Mouse (Mus musculus) WW6 (cell line): Measurements from ENCODE around the gene Lias.

Experiments used
- DNase-seq: peaks from one replicate; pipeline ENCODE4 v3.0.0-alpha.2; 2013; ENCODE audit warnings: low read depth, low spot score

Lias gene

GRCm38 (mm10) chr5:65425251-65425650, 34.0 kb downstream of the Lias start:
- DNase-seq, result no peak

DNA sequence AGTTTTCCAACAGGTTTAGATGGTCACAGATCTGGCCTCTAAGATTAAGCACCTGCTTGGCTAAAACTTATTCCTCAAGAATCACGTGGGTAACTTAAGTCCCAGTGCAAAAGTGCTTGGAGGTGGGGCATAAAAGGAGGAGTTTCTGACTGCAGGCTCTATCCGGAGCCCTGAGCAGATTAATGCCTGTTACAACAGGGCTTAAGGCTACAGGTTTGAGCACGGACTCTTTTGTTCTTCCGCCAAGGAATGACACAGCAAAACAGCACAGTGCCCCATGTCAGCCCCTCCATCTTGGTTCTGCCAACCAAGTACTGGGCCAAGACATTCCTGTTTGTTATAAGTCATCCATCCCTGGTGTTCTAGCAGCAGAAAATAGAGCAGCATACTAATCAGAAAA, 37.0 kb downstream of the Lias start:
- peak; percentile 33 for DNase-seq

- no peak for DNase-seq
Observed at GRCm38 (mm10) chr5:65429441-65429840, 38.1 kb downstream of the Lias start.

DNA sequence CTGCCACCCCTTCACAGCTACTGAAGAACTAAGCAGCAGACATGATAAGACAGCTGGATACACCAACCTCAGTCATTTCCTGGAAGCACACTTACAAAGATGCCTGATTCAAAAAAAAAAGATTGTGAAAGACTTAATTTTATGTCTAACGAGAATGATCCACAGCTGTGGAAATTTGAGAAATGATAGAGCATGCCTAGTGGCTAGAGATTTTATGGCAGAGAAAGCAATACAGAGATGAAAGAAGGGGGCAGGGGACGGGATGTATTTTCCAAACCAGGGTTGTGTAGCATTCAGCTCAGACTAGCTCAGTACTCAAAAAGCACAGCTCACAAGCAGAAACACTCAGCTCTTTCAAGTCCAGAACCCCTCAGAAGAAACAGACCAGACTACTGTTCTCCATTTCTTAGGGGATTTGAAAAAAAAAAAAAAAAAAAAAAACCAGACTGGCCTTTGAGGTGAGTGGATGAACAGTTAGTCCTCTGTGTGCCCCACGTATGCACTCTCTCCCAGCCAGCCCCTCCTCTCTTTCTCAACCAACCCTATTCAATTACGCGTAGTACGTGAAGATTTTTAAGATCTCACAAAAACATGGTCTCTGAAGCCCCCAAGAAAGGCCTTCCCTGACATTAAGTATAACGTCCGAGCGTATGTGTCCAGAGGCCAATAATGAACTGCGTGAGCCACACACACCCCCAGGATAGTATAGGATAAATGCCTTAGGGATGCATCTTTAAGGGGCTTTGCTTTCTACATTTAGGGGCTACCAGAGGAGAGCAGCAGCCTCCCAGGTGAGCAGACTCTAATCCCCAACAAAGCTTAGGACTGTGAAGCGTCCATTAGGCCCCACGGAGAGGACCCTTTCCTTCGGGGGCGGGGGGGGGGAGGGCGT, 43.4 kb downstream of the Lias start:
- DNase-seq, result no peak

GRCm38 (mm10) chr5:65435363-65435805, 44.1 kb downstream of the Lias start:
- no peak for DNase-seq

GRCm38 (mm10) chr5:65435806-65436561, 44.7 kb downstream of the Lias start, which contains the start of gene Ugdh:
Gene Ugdh, minus strand, starts transcription at chr5:65435949.
- peak; percentile 97 for DNase-seq

- no peak for DNase-seq
Observed at GRCm38 (mm10) chr5:65438041-65438440, 46.7 kb downstream of the Lias start.

GRCm38 (mm10) chr5:65444981-65445380, 53.7 kb downstream of the Lias start:
- DNase-seq, result no peak

- no peak for DNase-seq
Observed at GRCm38 (mm10) chr5:65446756-65447155, 55.5 kb downstream of the Lias start.

DNA sequence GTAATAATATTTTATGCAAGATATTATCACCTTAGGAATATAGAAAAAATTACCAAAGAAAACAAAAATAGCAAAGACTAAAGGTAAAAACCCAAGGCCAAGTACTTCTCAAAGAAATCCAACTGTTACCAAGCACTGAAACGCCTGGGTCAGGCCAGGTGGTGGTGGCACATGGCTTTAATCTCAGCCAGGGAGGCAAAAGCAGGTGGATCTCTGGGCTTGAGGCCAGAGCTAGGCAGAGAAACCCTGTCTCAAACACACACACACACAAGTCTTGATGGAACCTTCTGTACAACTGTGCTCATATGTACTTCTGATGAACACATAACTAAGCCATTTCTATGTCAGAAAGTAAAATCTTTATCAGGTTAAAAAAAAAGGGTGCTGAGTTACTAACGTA, 56.5 kb downstream of the Lias start:
- DNase-seq, result no peak

DNA sequence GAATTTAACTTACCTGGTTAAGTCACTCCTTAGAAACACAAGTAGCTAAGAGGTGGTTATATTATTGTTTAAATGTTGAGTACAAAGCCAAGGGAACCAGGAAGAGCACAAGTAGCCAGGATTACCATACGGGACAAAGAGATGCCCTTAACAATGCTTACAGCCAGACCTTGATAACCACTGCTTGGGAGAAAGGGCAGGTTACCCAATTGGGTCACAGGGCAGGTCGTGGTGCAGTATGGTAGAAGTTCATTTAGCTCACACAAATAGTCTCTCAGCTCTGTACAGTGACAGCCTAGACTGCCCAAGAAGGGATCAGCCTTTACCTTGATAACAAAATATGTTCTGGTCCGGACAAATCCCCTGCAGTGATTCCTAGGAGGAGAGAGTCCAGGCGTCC, 57.6 kb downstream of the Lias start:
- no peak for DNase-seq

- no peak for DNase-seq
Observed at GRCm38 (mm10) chr5:65454771-65455170, 63.5 kb downstream of the Lias start.

DNA sequence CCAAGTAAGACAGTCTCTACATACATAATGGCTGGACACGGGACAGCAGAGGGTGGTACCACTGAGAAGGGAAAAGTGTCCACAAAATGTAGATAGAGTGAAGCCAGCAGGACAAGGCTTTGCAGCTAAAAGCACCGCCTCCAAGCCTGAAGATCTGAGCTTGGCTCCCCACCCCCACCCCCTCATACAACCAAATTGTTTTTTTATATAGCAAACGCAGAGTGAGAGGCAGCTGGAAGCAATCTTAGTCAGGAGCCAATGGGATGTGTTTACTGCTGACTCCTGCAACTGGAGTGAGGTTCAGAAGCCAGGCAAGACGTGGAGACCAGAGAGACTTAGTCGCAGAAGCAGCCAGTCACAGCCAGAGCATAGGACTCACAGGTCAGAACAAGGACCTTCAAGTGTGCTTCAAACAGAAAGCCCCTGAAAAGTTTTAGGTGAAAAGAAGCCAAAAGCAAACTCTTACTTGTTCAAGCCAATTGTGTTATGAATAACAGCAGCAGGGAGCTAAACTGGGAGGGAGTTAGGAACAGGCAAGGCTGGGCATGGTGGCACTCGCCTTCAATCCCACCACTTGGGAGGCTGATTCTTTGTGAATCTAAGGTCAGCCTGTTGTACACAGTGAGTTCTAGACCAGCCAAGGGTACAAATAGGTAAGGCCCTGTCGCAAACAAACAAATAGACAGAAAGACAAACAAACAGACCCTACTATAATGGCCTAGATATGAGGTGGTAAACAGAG, 66.0 kb downstream of the Lias start:
- DNase-seq, result no peak

DNA sequence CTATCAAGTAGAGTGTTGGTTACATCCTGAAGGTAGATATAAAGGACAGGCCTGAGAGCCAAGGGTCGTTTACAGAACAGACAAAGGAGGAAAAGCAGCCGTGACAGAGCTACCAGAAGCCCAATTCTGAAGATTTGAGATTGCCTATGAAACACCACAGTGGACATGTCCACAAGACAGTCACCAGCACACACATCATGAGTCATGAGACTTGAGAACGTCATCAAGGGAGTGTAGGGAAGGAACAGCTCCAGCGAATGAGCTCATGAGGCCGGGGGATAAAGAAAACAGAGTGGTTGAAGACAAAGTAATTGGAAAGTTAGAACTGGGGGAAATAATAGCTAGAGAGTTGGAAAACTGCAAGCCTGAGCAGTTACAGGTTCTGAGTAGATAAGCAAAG, 66.5 kb downstream of the Lias start:
- DNase-seq, result no peak

- no peak for DNase-seq
Observed at GRCm38 (mm10) chr5:65459454-65459853, 68.2 kb downstream of the Lias start.
